Mouse (Mus musculus): ENCODE results near the gene Lrch1.

- no peak for TF ChIP-seq POLR2A (IDR thresholded peaks at IDR 0.05; ENCODE audit: insufficient read length, low read depth)
- no peak for TF ChIP-seq POLR2AphosphoS2 (IDR thresholded peaks at IDR 0.05; ENCODE audit: insufficient read length, low read depth)
- TF ChIP-seq MAX (IDR thresholded peaks at IDR 0.05; ENCODE audit: low read depth): no peak
- 0 out of 2 replicates have a peak, but pooled peaks have one; percentile 24 for TF ChIP-seq CEBPB (IDR thresholded peaks at IDR 0.05; ENCODE audit: insufficient read depth, poor library complexity, severe bottlenecking)
Observed at GRCm38 (mm10) chr14:74913381-74914230, 34.1 kb downstream of the Lrch1 start.
